Mouse (Mus musculus) heart, embryonic 12.5 days (tissue): ENCODE data around the gene Rabl6. TPM values are rescaled to one million over a fixed set of nuclear protein-coding genes. Genes with fewer than 3 reads are reported as not detected.

Source experiments
- ATAC-seq: fragments of 200-750 bp; cut with Nextera tagmentation; 2 replicates; pipeline ENCODE4 v1.8.0; 2017; ENCODE audit warnings: moderate TSS enrichment, moderate library complexity; ENCODE audit not compliant: insufficient number of reproducible peaks, low FRiP score
- H3K27ac ChIP-seq: fragments of 300-500 bp; sonication (generic); 2 replicates; pipeline ENCODE4 v1.5.1; 2016; ENCODE audit warnings: mild to moderate bottlenecking, moderate library complexity; ENCODE audit not compliant: poor library complexity, severe bottlenecking
- H3K27me3 ChIP-seq: fragments of 300-500 bp; sonication (generic); replicated peaks from 2 replicates; pipeline ENCODE4 v1.6.1; 2016; ENCODE audit warnings: mild to moderate bottlenecking, moderate library complexity
- H3K36me3 ChIP-seq: fragments of 300-500 bp; sonication (generic); 2 replicates; pipeline ENCODE4 v1.6.1; 2016; ENCODE audit warnings: mild to moderate bottlenecking, moderate library complexity
- H3K4me1 ChIP-seq: fragments of 300-500 bp; sonication (generic); replicated peaks from 2 replicates; pipeline ENCODE4 v1.6.1; 2016; ENCODE audit warnings: mild to moderate bottlenecking
- H3K4me2 ChIP-seq: fragments of 300-500 bp; sonication (generic); 2 replicates; pipeline ENCODE4 v1.6.1; 2016; ENCODE audit warnings: mild to moderate bottlenecking, moderate library complexity
- H3K4me3 ChIP-seq: fragments of 300-500 bp; sonication (generic); 2 replicates; pipeline ENCODE4 v1.5.1; 2016; ENCODE audit warnings: mild to moderate bottlenecking
- H3K9ac ChIP-seq: fragments of 300-500 bp; sonication (generic); 2 replicates; pipeline ENCODE4 v1.6.1; 2016; ENCODE audit warnings: mild to moderate bottlenecking, moderate library complexity
- H3K9me3 ChIP-seq: fragments of 300-500 bp; sonication (generic); replicated peaks from 2 replicates; pipeline ENCODE4 v1.6.1; 2016; ENCODE audit warnings: mild to moderate bottlenecking, moderate library complexity
- WGBS: fragments of 180-500 bp; shearing (Covaris S2); methylation state at CpG from one replicate; pipeline ENCODE4 v1.1.7; 2016; 5-methylcytosine and 5-hydroxymethylcytosine counted together
- polyA plus RNA-seq: library from polyadenylated mRNA; unstranded; fragments of >200 nt; fragmentation: Nextera tagmentation; extraction: Ambion mirVana; gene quantifications from 2 replicates; pipeline ENCODE4 v1.2.1, GENCODE M21; 2016

Rabl6 gene
- polyA plus RNA-seq, 1 experiment from 2014 or later, result 49.2 TPM

GRCm38 (mm10) chr2:25574579-25575431 is 33.5 kb downstream of the Rabl6 start, which contains the start of the genes Mamdc4 and Phpt1:
Mamdc4 (minus strand) TSS chr2:25574845.
Phpt1 (minus strand) TSS chr2:25575224.
- Histone ChIP-seq H3K27ac (peak within 1 kb of the TSS; percentile 86), H3K9me3 (no peaks in the 10 kb centered on the region), H3K4me2 (peak within 1 kb of the TSS; percentile 93), H3K4me3 (peak within 1 kb of the TSS; percentile 72), H3K4me1 (peaks cover 55% of the 10 kb centered on the region), H3K36me3 (peaks cover 17% of the 10 kb centered on the region), H3K9ac (peak within 1 kb of the TSS; percentile 83), H3K27me3 (peaks cover 41% of the 10 kb centered on the region)
- under 1% methylated on average over 43 of the region's 45 CpGs for WGBS
- peak; percentile 96 for ATAC-seq

- Histone ChIP-seq H3K36me3 (peaks cover 24% of the 10 kb centered on the region), H3K4me2 (peak overlapping the region; percentile 93), H3K4me1 (peaks cover 48% of the 10 kb centered on the region), H3K4me3 (peak overlapping the region; percentile 72), H3K27me3 (peaks cover 34% of the 10 kb centered on the region), H3K9me3 (no peaks in the 10 kb centered on the region), H3K9ac (peak overlapping the region; percentile 83), H3K27ac (peak overlapping the region; percentile 75; the same call in 1 of the 2 replicates)
- ATAC-seq, result no peak
- WGBS, result 18% methylated on average over 11 of the region's 11 CpGs
These were observed 34.2 kb downstream of the Rabl6 start for GRCm38 (mm10) chr2:25574136-25574535.

DNA sequence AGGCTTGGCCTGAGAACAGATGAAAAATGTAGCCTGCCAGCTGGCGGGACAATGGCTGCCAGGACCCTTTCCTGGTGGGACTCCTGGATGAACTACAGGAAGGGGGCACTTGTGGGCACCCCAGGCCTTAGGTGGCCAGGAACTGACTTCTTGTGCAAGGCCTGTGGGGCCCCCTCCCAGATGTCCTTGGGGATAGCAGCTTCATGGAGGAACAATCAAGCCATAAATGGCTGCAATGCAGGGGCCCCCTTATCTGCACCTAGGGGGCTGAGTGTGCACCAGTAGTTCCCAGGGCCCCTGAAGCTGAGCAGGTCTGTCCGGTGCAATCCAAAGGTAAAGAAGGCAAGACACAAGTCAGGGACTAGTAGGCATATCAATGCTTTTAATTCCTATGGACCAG is 35.3 kb downstream of the Rabl6 start:
- H3K27ac ChIP-seq, result no peak overlapping the region
- peak overlapping the region; percentile 83; the same call in 1 of the 2 replicates for H3K9ac ChIP-seq
- H3K9me3 ChIP-seq, result no peaks in the 10 kb centered on the region
- no peak for ATAC-seq
- 0 out of 2 replicates have a peak overlapping the region, but pooled peaks have one; percentile 72 for H3K4me3 ChIP-seq
- H3K4me2 ChIP-seq, result peak overlapping the region; percentile 93; the same call in 1 of the 2 replicates
- peaks cover 35% of the 10 kb centered on the region for H3K36me3 ChIP-seq
- H3K27me3 ChIP-seq, result peaks cover 24% of the 10 kb centered on the region
- peaks cover 38% of the 10 kb centered on the region for H3K4me1 ChIP-seq
- WGBS, result 80% methylated on average over 2 of the region's 2 CpGs

DNA sequence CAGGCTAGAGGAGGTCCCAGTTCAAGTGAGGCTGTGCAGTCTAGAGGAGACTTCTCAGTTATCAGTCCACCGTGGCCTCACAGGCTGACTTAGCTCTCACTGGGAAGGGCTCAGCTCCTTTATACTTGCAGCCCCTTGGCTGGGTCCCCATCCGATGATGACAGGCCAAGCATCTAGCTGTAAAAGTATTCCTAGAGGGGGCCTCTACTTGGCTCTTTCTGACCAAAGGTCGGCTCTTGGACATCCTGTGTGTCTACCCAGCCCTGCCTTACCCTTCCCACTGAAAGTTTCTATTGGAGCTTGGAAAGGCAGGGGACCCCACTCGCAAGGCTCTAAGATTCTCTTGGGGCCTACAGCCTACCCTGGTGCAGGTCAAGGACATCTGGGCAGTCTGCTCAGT is 37.1 kb downstream of the Rabl6 start:
- Histone ChIP-seq H3K36me3 (peaks cover 48% of the 10 kb centered on the region), H3K4me3 (no peak overlapping the region), H3K9ac (no peak overlapping the region), H3K4me1 (peaks cover 27% of the 10 kb centered on the region), H3K4me2 (no peak overlapping the region), H3K9me3 (no peaks in the 10 kb centered on the region), H3K27me3 (peaks cover 5% of the 10 kb centered on the region), H3K27ac (no peak overlapping the region)
- ATAC-seq, result no peak
- WGBS, result 81% methylated on average over 4 of the region's 4 CpGs

- Histone ChIP-seq H3K4me2 (no peak overlapping the region), H3K9ac (no peak overlapping the region), H3K36me3 (peaks cover 67% of the 10 kb centered on the region), H3K27me3 (no peaks in the 10 kb centered on the region), H3K4me3 (no peak overlapping the region), H3K27ac (no peak overlapping the region), H3K9me3 (no peaks in the 10 kb centered on the region), H3K4me1 (peaks cover 17% of the 10 kb centered on the region)
- 90% methylated on average over 3 of the region's 3 CpGs for WGBS
- no peak for ATAC-seq
These were observed 39.0 kb downstream of the Rabl6 start for GRCm38 (mm10) chr2:25569323-25569722.

DNA sequence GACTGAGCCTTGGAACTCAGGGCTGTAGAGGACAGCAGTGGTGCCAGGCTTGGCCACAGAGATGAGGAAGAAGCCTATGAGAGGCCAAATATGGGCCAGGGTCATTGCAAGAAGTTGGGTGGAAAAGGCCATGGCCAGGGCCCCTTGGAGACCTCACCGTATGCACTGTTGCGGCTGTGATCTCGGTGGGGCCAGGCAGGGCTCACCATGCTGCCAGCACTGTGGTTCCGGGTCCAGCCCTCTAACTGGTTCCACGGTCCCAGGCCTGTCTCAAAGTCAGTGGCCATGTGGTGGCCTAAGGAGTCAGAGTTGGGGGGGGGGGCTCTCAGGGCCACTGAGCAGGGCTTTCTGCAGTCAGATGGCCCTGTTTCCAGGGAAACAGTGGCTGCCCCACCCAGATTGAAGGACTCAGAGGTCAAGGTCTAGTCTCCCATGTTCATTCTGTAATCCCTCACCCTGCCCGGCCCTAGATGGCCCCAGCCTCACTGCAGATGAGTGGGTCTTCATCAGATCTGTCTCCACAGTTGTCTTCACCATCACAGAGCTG is 39.8 kb downstream of the Rabl6 start:
- no peak for ATAC-seq

GRCm38 (mm10) chr2:25566558-25566957 is 41.8 kb downstream of the Rabl6 start:
- WGBS, result 79% methylated on average over 6 of the region's 6 CpGs
- Histone ChIP-seq H3K9me3 (no peaks in the 10 kb centered on the region), H3K36me3 (peaks cover 89% of the 10 kb centered on the region), H3K4me3 (no peak overlapping the region), H3K27ac (no peak overlapping the region), H3K4me1 (no peaks in the 10 kb centered on the region), H3K4me2 (no peak overlapping the region), H3K27me3 (no peaks in the 10 kb centered on the region), H3K9ac (no peak overlapping the region)
- no peak for ATAC-seq

More for the DNA sequence above, 39.8 kb downstream of the Rabl6 start:
- Histone ChIP-seq H3K4me2 (no peak overlapping the region), H3K27me3 (no peaks in the 10 kb centered on the region), H3K9me3 (no peaks in the 10 kb centered on the region), H3K27ac (no peak overlapping the region), H3K4me1 (peaks cover 11% of the 10 kb centered on the region), H3K4me3 (no peak overlapping the region), H3K36me3 (peaks cover 75% of the 10 kb centered on the region), H3K9ac (no peak overlapping the region; the same call in 1 of the 2 replicates)
- WGBS, result 83% methylated on average over 6 of the region's 6 CpGs

GRCm38 (mm10) chr2:25565741-25566140 is 42.6 kb downstream of the Rabl6 start:
- Histone ChIP-seq H3K4me1 (no peaks in the 10 kb centered on the region), H3K27me3 (no peaks in the 10 kb centered on the region), H3K4me2 (no peak overlapping the region), H3K4me3 (no peak overlapping the region), H3K36me3 (peaks cover 91% of the 10 kb centered on the region), H3K9ac (no peak overlapping the region), H3K9me3 (no peaks in the 10 kb centered on the region), H3K27ac (no peak overlapping the region)
- WGBS, result 87% methylated on average over 8 of the region's 8 CpGs
- no peak for ATAC-seq

DNA sequence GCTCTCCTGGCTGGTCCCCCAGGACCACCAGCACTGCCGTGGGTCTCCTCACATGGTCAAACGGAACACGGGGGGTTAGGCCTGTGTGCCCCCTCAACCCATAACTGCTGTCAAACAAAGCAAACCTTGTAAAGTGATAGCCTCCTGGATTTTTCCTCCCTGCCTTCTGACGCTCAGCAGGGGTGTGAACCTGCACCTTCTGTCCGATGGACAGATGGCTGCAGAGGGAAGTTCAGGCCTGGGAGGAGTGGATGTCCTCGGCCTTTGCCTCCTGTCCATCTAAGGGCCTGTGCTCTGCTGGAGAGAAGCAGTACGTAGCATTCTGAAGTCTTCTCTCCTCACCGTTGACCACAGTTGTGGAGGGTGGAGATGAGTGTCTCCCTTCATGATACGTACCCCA is 46.4 kb downstream of the Rabl6 start:
- Histone ChIP-seq H3K4me1 (peaks cover 13% of the 10 kb centered on the region), H3K27me3 (no peaks in the 10 kb centered on the region), H3K4me3 (no peak overlapping the region), H3K9me3 (no peaks in the 10 kb centered on the region), H3K9ac (no peak overlapping the region), H3K36me3 (peaks cover 68% of the 10 kb centered on the region), H3K4me2 (no peak overlapping the region), H3K27ac (no peak overlapping the region)
- 78% methylated on average over 9 of the region's 9 CpGs for WGBS
- ATAC-seq, result no peak

- Histone ChIP-seq H3K27ac (no peak overlapping the region), H3K4me3 (no peak overlapping the region), H3K36me3 (peaks cover 57% of the 10 kb centered on the region), H3K9ac (no peak overlapping the region), H3K4me2 (no peak overlapping the region), H3K9me3 (no peaks in the 10 kb centered on the region), H3K4me1 (peaks cover 17% of the 10 kb centered on the region), H3K27me3 (no peaks in the 10 kb centered on the region)
- no peak for ATAC-seq
- WGBS, result 87% methylated on average over 8 of the region's 8 CpGs
These were observed 47.8 kb downstream of the Rabl6 start for GRCm38 (mm10) chr2:25560551-25560950.

DNA sequence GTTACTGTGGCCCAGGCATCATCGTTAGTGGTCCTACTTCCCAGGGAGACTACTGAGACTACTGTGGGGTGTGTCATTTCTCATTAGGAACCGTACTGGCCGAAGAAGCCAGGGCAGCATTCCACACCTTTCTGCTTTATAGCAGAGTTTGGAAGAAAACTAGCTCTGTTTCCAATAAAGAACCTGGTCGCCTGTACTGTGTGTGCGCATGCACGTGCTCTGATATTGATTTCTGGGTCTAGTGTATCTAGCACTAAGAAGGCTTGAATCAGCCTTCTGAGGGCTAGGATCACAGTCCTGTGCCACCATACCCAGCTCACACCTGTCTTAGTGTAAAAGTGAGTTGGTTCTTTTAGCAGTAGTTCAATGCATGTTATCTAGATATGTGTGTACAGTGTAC is 49.5 kb downstream of the Rabl6 start:
- H3K9me3 ChIP-seq, result no peaks in the 10 kb centered on the region
- 70% methylated on average over 6 of the region's 6 CpGs for WGBS
- H3K27ac ChIP-seq, result no peak overlapping the region
- no peaks in the 10 kb centered on the region for H3K27me3 ChIP-seq
- H3K4me2 ChIP-seq, result peak overlapping the region; percentile 98
- peak overlapping the region; percentile 100 for H3K4me3 ChIP-seq
- peaks cover 17% of the 10 kb centered on the region for H3K4me1 ChIP-seq
- peak overlapping the region; percentile 99 for H3K9ac ChIP-seq
- no peak for ATAC-seq
- H3K36me3 ChIP-seq, result peaks cover 40% of the 10 kb centered on the region
